Mouse (Mus musculus) liver, adult 2 months (tissue): ENCODE results near the gene Ermp1. TPM values are rescaled to one million over a fixed set of nuclear protein-coding genes. Genes with fewer than 3 reads are reported as not detected.

ENCODE experiments used
- DNase-seq: peaks from one replicate; pipeline ENCODE4 v3.0.0-alpha.2; 2011; ENCODE audit warnings: low read depth, low spot score; ENCODE audit errors: extremely low read depth
- H3K27ac ChIP-seq: fragments of 200-500 bp; replicated peaks from 2 replicates; pipeline ENCODE4 v1.5.1; 2012; ENCODE audit warnings: low read depth, mild to moderate bottlenecking, control low read depth, inconsistent platforms, low read length; ENCODE audit not compliant: insufficient read depth
- H3K27me3 ChIP-seq: fragments of 200-500 bp; 2 replicates; pipeline ENCODE4 v1.6.1; 2012; ENCODE audit warnings: mild to moderate bottlenecking, moderate library complexity, low read length, inconsistent platforms; ENCODE audit not compliant: control insufficient read depth, insufficient read depth
- H3K36me3 ChIP-seq: fragments of 200-500 bp; 2 replicates; pipeline ENCODE4 v1.6.1; 2012; ENCODE audit warnings: low read length, inconsistent platforms; ENCODE audit not compliant: control insufficient read depth, insufficient read depth
- H3K4me1 ChIP-seq: fragments of 200-500 bp; 2 replicates; pipeline ENCODE4 v1.6.1; 2011; ENCODE audit warnings: low read length; ENCODE audit not compliant: control insufficient read depth, insufficient read depth
- H3K4me3 ChIP-seq: fragments of 200-500 bp; 2 replicates; pipeline ENCODE4 v1.5.1; 2011; ENCODE audit warnings: low read depth, mild to moderate bottlenecking, control low read depth, low read length, moderate library complexity; ENCODE audit not compliant: insufficient read depth
- H3K79me2 ChIP-seq: fragments of 200-500 bp; 2 replicates; pipeline ENCODE4 v1.6.1; 2012; ENCODE audit warnings: inconsistent platforms, mild to moderate bottlenecking, low read length, moderate library complexity; ENCODE audit not compliant: control insufficient read depth, insufficient read depth
- H3K9ac ChIP-seq: fragments of 200-500 bp; 2 replicates; pipeline ENCODE4 v1.6.1; 2012; ENCODE audit warnings: low read depth, mild to moderate bottlenecking, control low read depth, inconsistent platforms, low read length
- CTCF ChIP-seq: fragments of 200-500 bp; IDR thresholded peaks from 2 replicates; pipeline ENCODE4 v1.5.1; 2011; ENCODE audit warnings: low read depth, low read length, control low read depth
- POLR2A ChIP-seq: fragments of 200-500 bp; IDR thresholded peaks from 2 replicates; pipeline ENCODE4 v1.6.1; 2011; ENCODE audit warnings: low read length, control low read depth; ENCODE audit not compliant: insufficient read depth; ENCODE audit errors: extremely low read depth
- WGBS: fragments of 180-500 bp; shearing (Covaris S2); methylation state at CpG from one replicate; pipeline ENCODE4 v1.1.7; 2018; 5-methylcytosine and 5-hydroxymethylcytosine counted together
- polyA plus RNA-seq: library from polyadenylated mRNA; depleted of rRNA; stranded (reverse); fragments of >200 nt; gene quantifications from 2 replicates; pipeline ENCODE4 v1.2.3, GENCODE M21; 2012
- total RNA-seq: library from RNA; depleted of rRNA; stranded (reverse); fragments of >200 nt; gene quantifications from 2 replicates; pipeline ENCODE4 v1.2.3, GENCODE M21; 2014

Gene Ermp1
- total and polyA plus RNA-seq, 2 experiments: 8.5 to 16.3 TPM

DNA sequence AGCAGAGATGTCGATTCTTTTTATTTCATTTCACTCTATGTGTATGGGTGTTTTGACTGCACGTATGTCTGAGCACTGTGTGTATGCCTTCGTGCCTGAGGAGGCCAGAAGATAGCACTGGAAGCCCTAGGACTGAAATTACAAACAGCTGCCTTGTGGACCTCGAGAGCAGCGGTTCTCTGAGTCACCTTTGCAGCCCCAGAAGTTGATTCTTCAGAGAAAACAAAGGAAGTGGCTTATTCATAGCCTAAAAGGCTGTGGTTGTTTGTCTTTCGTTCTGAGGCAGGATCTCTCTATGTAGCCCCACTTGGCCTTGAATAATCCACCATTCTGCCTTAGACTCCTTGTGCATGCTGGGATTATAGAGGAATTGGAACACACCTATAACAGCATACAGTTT is 11.5 kb upstream of the Ermp1 start:
- Histone ChIP-seq H3K27ac (no peak overlapping the region), H3K79me2 (no peaks in the 10 kb centered on the region), H3K4me1 (no peaks in the 10 kb centered on the region), H3K4me3 (no peak overlapping the region), H3K36me3 (no peaks in the 10 kb centered on the region), H3K27me3 (no peaks in the 10 kb centered on the region), H3K9ac (no peak overlapping the region)
- DNase-seq: no peak
- no peak for TF ChIP-seq CTCF
- no peak for TF ChIP-seq POLR2A
- WGBS: 81% methylated on average over 6 of the region's 6 CpGs

DNA sequence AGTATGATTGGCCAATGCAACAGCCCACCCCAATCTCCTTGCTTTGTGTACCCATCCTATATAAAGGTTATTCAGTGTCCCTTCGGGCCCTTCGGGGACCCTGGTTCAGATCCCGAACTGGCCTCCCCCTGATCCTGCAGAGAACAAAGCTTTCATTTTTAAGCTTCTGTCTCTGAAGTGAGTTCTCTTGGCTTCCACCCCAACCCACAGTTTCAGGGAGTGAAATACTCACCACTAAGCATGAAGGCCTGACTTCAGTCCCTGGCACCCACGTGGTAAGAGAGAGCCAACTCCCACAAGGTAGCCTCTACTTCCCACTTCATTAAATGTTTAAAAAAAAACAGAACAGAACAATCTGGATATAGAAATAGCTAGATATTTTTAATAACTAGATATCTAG is 10.6 kb upstream of the Ermp1 start:
- DNase-seq: no peak
- no peak overlapping the region for H3K27ac ChIP-seq
- H3K9ac ChIP-seq: no peak overlapping the region
- TF ChIP-seq POLR2A: no peak
- TF ChIP-seq CTCF: no peak
- WGBS: 98% methylated on average over 4 of the region's 4 CpGs
- no peaks in the 10 kb centered on the region for H3K27me3 ChIP-seq
- no peaks in the 10 kb centered on the region for H3K36me3 ChIP-seq
- no peak overlapping the region for H3K4me3 ChIP-seq
- no peaks in the 10 kb centered on the region for H3K79me2 ChIP-seq
- no peaks in the 10 kb centered on the region for H3K4me1 ChIP-seq

DNA sequence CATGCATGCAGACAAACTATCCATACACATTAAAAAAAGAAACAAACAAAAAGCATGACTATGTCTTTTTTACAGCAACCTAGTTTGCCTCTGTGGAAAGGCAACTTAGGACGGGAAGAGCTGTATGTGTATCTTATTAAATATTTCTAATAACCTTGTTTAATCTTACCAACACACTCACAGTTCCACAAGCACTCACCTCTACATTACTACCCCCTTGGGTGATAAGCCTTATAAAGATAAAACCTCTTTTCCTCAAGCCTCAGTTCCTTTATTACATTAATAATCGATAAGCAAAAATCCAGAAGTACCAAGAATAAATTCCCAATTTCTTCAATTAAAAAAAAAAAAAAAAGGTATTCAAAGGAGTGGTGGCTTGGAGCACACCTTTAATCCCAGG is 9.3 kb upstream of the Ermp1 start:
- Histone ChIP-seq H3K9ac (no peak overlapping the region), H3K79me2 (no peaks in the 10 kb centered on the region), H3K36me3 (no peaks in the 10 kb centered on the region), H3K4me3 (no peak overlapping the region), H3K27me3 (no peaks in the 10 kb centered on the region), H3K4me1 (no peaks in the 10 kb centered on the region), H3K27ac (no peak overlapping the region)
- DNase-seq: no peak
- TF ChIP-seq CTCF (no peak), POLR2A (no peak)
- WGBS: 96% methylated on average over 2 of the region's 2 CpGs

DNA sequence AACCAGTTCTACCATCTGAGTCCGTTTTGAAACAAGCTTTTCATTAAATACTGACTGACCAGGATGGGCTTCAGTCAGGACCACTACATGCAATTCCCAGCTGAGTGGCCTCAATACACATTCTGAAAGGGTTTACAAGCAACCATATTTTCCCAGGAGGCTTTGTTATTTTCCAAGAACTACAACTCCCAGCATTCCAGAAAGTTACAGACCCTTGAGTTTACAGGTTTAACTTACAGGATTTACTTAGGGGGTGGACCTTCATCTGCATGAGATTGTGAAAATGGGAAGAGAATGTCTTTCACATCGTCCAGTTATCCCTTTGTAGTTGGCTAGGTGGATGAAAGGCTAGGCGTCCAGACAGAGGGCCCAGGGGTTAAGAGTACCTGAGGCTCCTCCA is 8.8 kb upstream of the Ermp1 start:
- H3K9ac ChIP-seq: no peak overlapping the region
- no peaks in the 10 kb centered on the region for H3K36me3 ChIP-seq
- no peaks in the 10 kb centered on the region for H3K79me2 ChIP-seq
- TF ChIP-seq CTCF (no peak), POLR2A (no peak)
- H3K27ac ChIP-seq: no peak overlapping the region
- WGBS: 77% methylated on average over 3 of the region's 3 CpGs
- H3K4me3 ChIP-seq: no peak overlapping the region
- no peak for DNase-seq
- H3K27me3 ChIP-seq: no peaks in the 10 kb centered on the region
- no peaks in the 10 kb centered on the region for H3K4me1 ChIP-seq

DNA sequence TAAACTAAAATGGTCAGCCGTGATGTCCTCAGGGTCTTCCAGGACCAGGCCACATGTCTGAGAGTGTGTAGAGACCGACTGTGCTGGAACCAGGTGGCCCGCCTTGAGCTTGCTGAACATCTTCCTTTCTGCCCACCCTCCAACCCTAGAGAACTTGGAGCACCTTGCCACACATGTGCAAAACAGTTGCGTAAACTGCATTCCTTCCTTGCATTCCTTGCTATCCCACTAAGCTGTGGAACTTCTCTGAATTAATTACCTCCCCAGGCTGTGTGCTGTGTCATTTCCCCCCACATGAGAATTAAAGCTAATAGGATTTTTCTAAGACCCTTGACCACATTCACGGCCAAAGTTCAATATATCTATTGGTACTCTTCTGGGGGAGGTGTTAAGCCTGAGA is 8.4 kb upstream of the Ermp1 start:
- H3K4me1 ChIP-seq: no peaks in the 10 kb centered on the region
- no peak overlapping the region for H3K4me3 ChIP-seq
- H3K79me2 ChIP-seq: no peaks in the 10 kb centered on the region
- no peak for DNase-seq
- H3K9ac ChIP-seq: no peak overlapping the region
- no peaks in the 10 kb centered on the region for H3K27me3 ChIP-seq
- H3K27ac ChIP-seq: no peak overlapping the region
- no peak for TF ChIP-seq CTCF
- no peak for TF ChIP-seq POLR2A
- no peaks in the 10 kb centered on the region for H3K36me3 ChIP-seq
- 89% methylated on average over 5 of the region's 5 CpGs for WGBS

DNA sequence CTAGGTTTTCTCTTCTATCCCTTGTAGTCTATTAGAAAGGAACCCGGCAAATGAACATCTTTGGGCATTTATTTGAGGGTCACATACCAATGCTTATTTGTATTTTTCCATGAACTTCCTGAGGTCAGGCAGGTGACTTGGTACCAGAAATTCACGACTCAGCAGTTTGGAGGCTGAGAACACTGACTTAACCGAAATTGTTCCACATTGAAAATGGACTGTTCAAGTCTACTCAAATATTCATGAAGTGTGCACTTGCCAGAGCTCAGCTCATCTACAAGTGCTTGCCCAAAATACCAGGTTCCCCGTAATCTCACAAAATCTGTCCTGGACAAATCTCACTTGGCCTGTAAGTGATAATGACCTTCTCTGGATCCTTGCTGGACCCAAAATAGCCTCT is 7.8 kb upstream of the Ermp1 start:
- no peak for DNase-seq
- H3K27ac ChIP-seq: no peak overlapping the region
- 73% methylated on average over 4 of the region's 4 CpGs for WGBS

More for the DNA sequence above, 7.8 kb upstream of the Ermp1 start:
- no peaks in the 10 kb centered on the region for H3K36me3 ChIP-seq
- H3K4me3 ChIP-seq: no peak overlapping the region
- no peaks in the 10 kb centered on the region for H3K27me3 ChIP-seq
- H3K4me1 ChIP-seq: no peaks in the 10 kb centered on the region
- TF ChIP-seq POLR2A (no peak), CTCF (no peak)
- H3K79me2 ChIP-seq: no peaks in the 10 kb centered on the region
- H3K9ac ChIP-seq: no peak overlapping the region
